8 mouse cellular contexts compared by ENCODE assay signal in genomic region chr16:18836468-18837208, GRCm38 (mm10). TPM values are rescaled to one million over a fixed set of nuclear protein-coding genes. Genes with fewer than 3 reads are reported as not detected.
DNase-seq lines count a peak whose midpoint lies in the region; ATAC-seq and TF ChIP-seq lines count a peak whose summit lies in the region.

Gene 2510002D24Rik (plus strand): TSS chr16:18836578.
Gene Gm28539 (plus strand): TSS chr16:18836584.

- H3K4me3 ChIP-seq in ES-E14 (ENCODE audit: insufficient read depth in 1 of 2, low read depth in 1 of 2, low read length in 2 of 2, poor library complexity in 1 of 2, severe bottlenecking in 1 of 2), result peak within 1 kb of the TSS; percentile 78 to 99
- H3K4me3 ChIP-seq in forebrain, embryonic 16.5 days (replicated peaks; ENCODE audit: low read length), result peak within 1 kb of the TSS; percentile 63
- H3K4me3 ChIP-seq in layer of hippocampus, adult 2 months, result peak within 1 kb of the TSS; percentile 97
- H3K4me3 ChIP-seq in lung, embryonic 14.5 days (ENCODE audit: low read depth, low read length), result peak within 1 kb of the TSS; percentile 89
- H3K4me3 ChIP-seq in olfactory bulb, adult 2 months (ENCODE audit: insufficient read depth, low read depth, low read length), result peak within 1 kb of the TSS; percentile 61
- H3K4me3 ChIP-seq in thymus, adult 2 months (ENCODE audit: control insufficient read depth, insufficient read depth, low read length), result peak within 1 kb of the TSS; percentile 72

- under 1% methylated on average over 46 of the region's 46 CpGs for WGBS in forebrain, embryonic 16.5 days
- WGBS in lung, embryonic 14.5 days, result under 1% methylated on average over 46 of the region's 46 CpGs
- WGBS in olfactory bulb, adult 2 months, result under 1% methylated on average over 46 of the region's 46 CpGs
- 1% methylated on average over 46 of the region's 46 CpGs for WGBS in thymus, adult 2 months

- H3K9me3 ChIP-seq in ES-E14 (ENCODE audit: control insufficient read depth, insufficient read depth, low read depth, low read length), result no peaks in the 10 kb centered on the region
- H3K9me3 ChIP-seq in forebrain, embryonic 16.5 days (ENCODE audit: control insufficient read depth, low read length), result no peaks in the 10 kb centered on the region
- H3K9me3 ChIP-seq in lung, embryonic 14.5 days (ENCODE audit: low read depth, low read length), result no peaks in the 10 kb centered on the region

- peaks cover 6% of the 10 kb centered on the region; the same call in 1 of the 2 replicates for H3K36me3 ChIP-seq in ES-E14 (ENCODE audit: control insufficient read depth, insufficient read depth, low read length, poor library complexity, severe bottlenecking)
- peaks cover 17% of the 10 kb centered on the region for H3K36me3 ChIP-seq in forebrain, embryonic 16.5 days (ENCODE audit: control insufficient read depth, insufficient read depth)
- peaks cover 33% of the 10 kb centered on the region for H3K36me3 ChIP-seq in lung, embryonic 14.5 days (ENCODE audit: insufficient read depth)
- peaks cover 16% of the 10 kb centered on the region for H3K36me3 ChIP-seq in thymus, adult 2 months (ENCODE audit: control insufficient read depth, insufficient read depth, low read length)

- peak within 1 kb of the TSS; percentile 87 for H3K9ac ChIP-seq in ES-E14 (ENCODE audit: insufficient read depth, low read depth, low read length, poor library complexity, severe bottlenecking)
- H3K9ac ChIP-seq in forebrain, embryonic 16.5 days (replicated peaks; ENCODE audit: low read depth, low read length), result peak within 1 kb of the TSS; percentile 74
- H3K9ac ChIP-seq in lung, embryonic 14.5 days, result peak within 1 kb of the TSS; percentile 85

- no peak for TF ChIP-seq CTCF in layer of hippocampus, adult 2 months (conservative IDR thresholded peaks at IDR 0.05)
- TF ChIP-seq CTCF in lung, embryonic 14.5 days (IDR thresholded peaks at IDR 0.05; ENCODE audit: low read depth), result no peak
- no peak for TF ChIP-seq CTCF in olfactory bulb, adult 2 months (IDR thresholded peaks at IDR 0.05; ENCODE audit: insufficient read depth, low read depth, low read length)
- TF ChIP-seq CTCF in thymus, adult 2 months (IDR thresholded peaks at IDR 0.05; ENCODE audit: borderline replicate concordance, control insufficient read depth, extremely low read depth, insufficient read depth, low read length, poor library complexity), result no peak

- H3K4me1 ChIP-seq in ES-E14 (ENCODE audit: control insufficient read depth in 2 of 2, insufficient read depth in 2 of 2, low read length in 2 of 2, poor library complexity in 1 of 2), result no peaks in the 10 kb centered on the region
- H3K4me1 ChIP-seq in forebrain, embryonic 16.5 days (replicated peaks; ENCODE audit: control insufficient read depth, insufficient read depth, low read length), result no peaks in the 10 kb centered on the region
- H3K4me1 ChIP-seq in lung, embryonic 14.5 days (ENCODE audit: insufficient read depth), result no peaks in the 10 kb centered on the region
- no peaks in the 10 kb centered on the region for H3K4me1 ChIP-seq in olfactory bulb, adult 2 months (ENCODE audit: control insufficient read depth, insufficient read depth, low read length)
- peaks cover 2% of the 10 kb centered on the region for H3K4me1 ChIP-seq in thymus, adult 2 months (replicated peaks; ENCODE audit: control insufficient read depth, insufficient read depth, low read length)

- in situ Hi-C loops in ES-E14 (cut with MboI; ENCODE audit: low sequenced_read_pairs in 2 of 2, unreplicated experiment in 2 of 2), result no loop called here

- intact Hi-C loops in heart, postnatal 36 days (cut with DNase I), result loop anchor here (2.0 kb wide), 1 partner anchor 42 kb away; no protein-coding TSS in a partner anchor

- H3K27ac ChIP-seq in ES-E14 (ENCODE audit: insufficient read depth, low read depth, low read length, poor library complexity, severe bottlenecking), result peak within 1 kb of the TSS; percentile 16; the same call in 1 of the 2 replicates
- H3K27ac ChIP-seq in forebrain, embryonic 16.5 days (ENCODE audit: low read length), result no peak within 1 kb of the TSS
- H3K27ac ChIP-seq in layer of hippocampus, adult 2 months, result peak within 1 kb of the TSS; percentile 91
- H3K27ac ChIP-seq in lung, embryonic 14.5 days (ENCODE audit: low read depth), result peak within 1 kb of the TSS; percentile 79
- no peak within 1 kb of the TSS for H3K27ac ChIP-seq in olfactory bulb, adult 2 months (ENCODE audit: insufficient read depth, low read depth, low read length)
- no peak within 1 kb of the TSS for H3K27ac ChIP-seq in thymus, adult 2 months (ENCODE audit: control insufficient read depth, insufficient read depth, low read length)

- ATAC-seq in forebrain, embryonic 16.5 days, result peak; percentile 98
- peak; percentile 98 for ATAC-seq in lung, embryonic 14.5 days (ENCODE audit: insufficient read depth)

- DNase-seq in ES-E14 (ENCODE audit: low read depth, low spot score), result peak; percentile 94
- peak; percentile 96 to 98 for DNase-seq in cerebellum, adult 18-20 months
- DNase-seq in heart, postnatal 36 days, result peak; percentile 92 to 95
- peak; percentile 91 to 92 for DNase-seq in layer of hippocampus, adult 2 months (ENCODE audit: low spot score in 2 of 2)
- DNase-seq in lung, embryonic 14.5 days, result peak; percentile 96
- peak; percentile 95 for DNase-seq in thymus, adult 2 months

- no peaks in the 10 kb centered on the region for H3K27me3 ChIP-seq in forebrain, embryonic 16.5 days (replicated peaks; ENCODE audit: control insufficient read depth, insufficient read depth, low read length)
- H3K27me3 ChIP-seq in lung, embryonic 14.5 days (ENCODE audit: insufficient read depth, low read length), result no peaks in the 10 kb centered on the region
- no peaks in the 10 kb centered on the region for H3K27me3 ChIP-seq in thymus, adult 2 months (ENCODE audit: control insufficient read depth, insufficient read depth, low read length)

- H3K4me2 ChIP-seq in forebrain, embryonic 16.5 days (ENCODE audit: low read length), result peak within 1 kb of the TSS; percentile 53
- peak within 1 kb of the TSS; percentile 76 for H3K4me2 ChIP-seq in lung, embryonic 14.5 days

- TF ChIP-seq POLR2A in olfactory bulb, adult 2 months (IDR thresholded peaks at IDR 0.05; ENCODE audit: insufficient read depth, low read depth, low read length), result peak; percentile 33; the same call in 1 of the 2 replicates
- TF ChIP-seq POLR2A in thymus, adult 2 months (IDR thresholded peaks at IDR 0.05; ENCODE audit: control insufficient read depth, extremely low read depth, insufficient read depth, low read length, poor library complexity), result peak; percentile 87

TF ChIP-seq in ES-E14, 5 proteins besides CTCF, POLR2A, EP300 and RAD21:
- TF ChIP-seq CHD2 (IDR thresholded peaks at IDR 0.05; ENCODE audit: low read depth, low read length) (peak; percentile 73), MAFK (IDR thresholded peaks at IDR 0.05; ENCODE audit: insufficient read depth, low read depth, low read length) (no peak)

RNA-seq across cellular contexts. Expression of gene 2510002D24Rik, which starts in this region (rescaled TPM):
- total RNA-seq in ES-E14 (2012; rRNA removed), result 10.5 and 14.6 TPM in 2 replicates
- 27.8 and 32.5 TPM in 2 replicates for polyA plus RNA-seq in forebrain, embryonic 16.5 days (2015; fragmentation: Nextera tagmentation; extraction: Ambion mirVana)
- total RNA-seq in heart, postnatal 36 days (2021), result 10 to 100 TPM; 21.8 to 25.6 TPM
- total RNA-seq in layer of hippocampus, adult 2 months (2021), result 10 to 100 TPM; 27.5 to 30.9 TPM
- polyA plus RNA-seq in lung, embryonic 14.5 days (2014; fragmentation: Nextera tagmentation; extraction: Ambion mirVana), result 27.5 and 30.9 TPM in 2 replicates
- polyA plus RNA-seq in olfactory bulb, adult 2 months (2012; ENCODE audit: insufficient read depth, insufficient read length, low replicate concordance, missing spikeins), result not detected in 2 replicates
- 61.5 and 78.3 TPM in 2 replicates for polyA plus RNA-seq in thymus, adult 2 months (2012; rRNA removed)

RNA-seq across cellular contexts. Expression of gene Gm28539, which starts in this region (rescaled TPM):
- 1.4 TPM in 1 of 2 replicates, not detected in the other for total RNA-seq in ES-E14 (2012; rRNA removed)
- polyA plus RNA-seq in forebrain, embryonic 16.5 days (2015; fragmentation: Nextera tagmentation; extraction: Ambion mirVana), result not detected in 2 replicates
- total RNA-seq in heart, postnatal 36 days (2021), result 1 to 10 TPM in 1 of 2 experiments, not detected in 1; 2.4 TPM
- 10 to 100 TPM in 1 of 2 experiments, 1 to 10 TPM in 1; 1.4 to 10.7 TPM for total RNA-seq in layer of hippocampus, adult 2 months (2021)
- polyA plus RNA-seq in lung, embryonic 14.5 days (2014; fragmentation: Nextera tagmentation; extraction: Ambion mirVana), result not detected in 2 replicates
- not detected in 2 replicates for polyA plus RNA-seq in olfactory bulb, adult 2 months (2012; ENCODE audit: insufficient read depth, insufficient read length, low replicate concordance, missing spikeins)
- not detected in 2 replicates for polyA plus RNA-seq in thymus, adult 2 months (2012; rRNA removed)

Comparison
In these comparisons a context has a peak if more than half of its experiments do, and no peak if none do; other contexts are left out.
1. RNA of gene 2510002D24Rik (polyA plus RNA-seq): 61.5 to 78.3 TPM in thymus, adult 2 months, 27.8 to 32.5 TPM in forebrain, embryonic 16.5 days and 27.5 to 30.9 TPM in lung, embryonic 14.5 days; not detected in olfactory bulb, adult 2 months; every median in the first group is over 10 times any median in the second.
2. H3K27ac ChIP-seq: peak in ES-E14 (single experiment), layer of hippocampus, adult 2 months (single experiment) and lung, embryonic 14.5 days (single experiment); none in forebrain, embryonic 16.5 days (single experiment), olfactory bulb, adult 2 months (single experiment) and thymus, adult 2 months (single experiment).
3. Peak in every context shown above with its lines, with median percentiles within 50 percentile points of each other: DNase-seq, H3K4me3 ChIP-seq and H3K9ac ChIP-seq.